Mouse (Mus musculus) mouse trophoblast stem cell (cell line): ENCODE data around the gene Fdps.
"Not testable (repeated sequence)": the region's sequence is repeated elsewhere in the genome, so short reads cannot be mapped to it uniquely, and the experiment has no call there.

ENCODE experiments used
- in situ Hi-C, 2 experiments: fragments of 300-500 bp; cut with MseI, MboI; formaldehyde crosslinking; loops; 2 replicates in 1 of 2; 3 replicates in 1 of 2; pipeline ENCODE4 v1.15.1; 2025

Gene Fdps

DNA sequence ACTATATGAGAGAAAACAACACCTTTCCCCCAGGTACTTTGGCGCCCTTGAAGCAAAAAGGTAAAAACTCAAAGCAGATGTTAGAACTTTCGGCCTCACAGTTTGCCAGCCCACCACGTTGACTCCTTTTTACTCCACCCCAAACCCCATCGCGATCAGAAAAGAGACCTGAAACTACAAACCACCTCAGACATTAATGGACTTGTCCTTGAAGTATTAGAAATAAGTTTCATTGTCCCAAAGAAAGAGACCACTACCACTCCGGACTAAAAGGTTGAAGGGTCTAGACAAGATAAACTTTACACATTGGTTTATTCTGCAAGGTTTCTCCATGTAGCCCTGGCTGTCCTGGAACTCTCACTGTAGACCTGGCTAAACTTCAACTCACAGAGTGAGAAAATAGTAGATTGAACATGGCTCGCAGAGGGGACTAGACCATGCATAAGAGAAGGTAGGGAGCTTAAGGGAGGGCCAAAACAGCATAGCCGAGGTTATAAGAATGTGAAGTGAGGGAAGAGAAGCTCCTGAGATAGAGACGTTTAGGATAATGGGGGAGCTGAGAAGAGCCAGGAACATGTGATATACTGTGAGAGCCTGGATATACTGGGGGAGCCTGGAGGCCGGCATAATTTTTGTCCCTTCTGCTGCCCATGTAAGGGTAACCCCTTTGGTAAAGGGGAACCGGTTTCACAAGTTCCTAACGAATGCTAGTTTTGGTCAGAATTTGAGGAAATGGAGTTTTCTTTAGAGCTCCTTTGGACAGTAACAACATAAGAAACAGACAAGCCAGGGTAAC lies 934 bp upstream of the Fdps start:
- in situ Hi-C loops: no loop called here

DNA sequence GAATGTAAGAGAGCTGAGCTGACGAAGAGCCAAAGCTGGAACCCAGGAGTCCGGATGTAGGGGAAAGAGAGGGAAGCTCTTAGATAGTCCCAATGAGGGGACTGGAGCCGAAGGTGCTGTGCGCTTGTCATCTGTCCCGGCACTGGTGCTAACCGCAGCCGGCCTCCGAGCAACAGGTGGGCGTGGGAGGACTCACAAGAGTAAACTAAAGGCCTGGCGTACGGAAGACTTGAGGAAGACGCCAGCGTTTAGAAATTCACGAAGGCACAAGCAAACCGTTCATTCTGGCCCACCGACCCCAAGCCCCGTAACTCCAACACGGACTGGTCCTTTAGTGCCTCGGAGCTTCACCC lies 324 bp downstream of the Fdps start:
- in situ Hi-C loops: no loop called here

DNA sequence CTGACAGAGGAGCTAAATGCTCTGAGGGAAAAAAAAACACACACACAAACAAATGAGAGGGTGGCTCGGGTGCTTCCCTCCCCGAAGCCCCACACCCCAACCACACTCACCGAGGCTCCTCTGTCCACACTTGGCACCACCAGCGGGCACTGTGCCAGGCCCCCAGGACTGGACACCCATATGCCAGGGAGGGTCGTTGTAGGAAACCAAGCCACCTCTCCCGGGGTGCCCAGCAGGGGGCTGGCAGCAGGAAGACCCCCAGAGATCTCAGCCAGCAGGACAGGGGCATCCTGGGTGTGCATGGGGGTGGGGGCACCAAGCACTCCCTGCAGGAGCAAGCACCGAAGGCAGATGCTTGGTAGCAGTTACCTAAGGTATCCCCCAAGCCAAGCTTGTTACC lies 948 bp downstream of the Fdps start, which contains the start of gene Gm43738:
Gene Gm43738, minus strand, starts transcription at position 289 of the 400 bp plus-strand sequence.
- in situ Hi-C loops: no loop called here

DNA sequence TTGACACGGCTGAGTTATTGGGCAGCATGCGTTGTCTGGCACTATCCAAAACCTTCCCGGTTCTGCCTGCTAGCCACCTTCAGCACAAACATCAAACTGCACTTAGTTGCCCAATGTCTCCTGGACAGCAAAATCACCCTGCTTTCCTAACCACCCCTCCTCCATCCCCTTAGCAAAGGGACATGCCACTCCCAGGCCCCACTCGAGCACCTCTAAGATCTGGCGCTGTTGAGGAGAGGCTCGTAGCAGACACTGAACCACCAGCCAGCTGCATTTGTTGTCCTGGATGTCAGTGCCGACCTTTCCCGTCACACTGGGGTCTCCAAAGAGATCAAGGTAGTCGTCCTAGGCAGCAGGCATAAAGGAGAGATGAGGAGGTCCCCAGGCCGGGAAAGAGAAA lies 7.7 kb downstream of the Fdps start:
- in situ Hi-C loops: no loop called here

DNA sequence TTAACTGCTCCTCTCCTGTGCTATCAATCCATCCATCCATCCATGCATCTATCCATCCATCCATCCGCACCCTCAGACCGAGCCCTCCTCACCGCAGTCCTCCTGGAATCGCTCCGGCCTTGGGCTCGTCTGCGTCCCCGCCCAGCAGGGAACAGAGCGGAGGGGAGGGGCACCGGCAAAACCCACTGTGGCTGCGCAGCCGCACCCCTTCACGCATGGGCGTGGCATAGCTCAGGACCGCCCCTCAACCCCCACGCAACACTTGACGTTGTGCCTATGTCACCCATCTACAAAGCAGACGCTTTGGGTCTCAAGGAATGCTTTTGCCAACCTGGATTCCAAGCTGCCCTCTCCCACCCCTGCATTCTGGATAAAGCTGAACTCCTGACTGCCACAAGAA lies 8.6 kb downstream of the Fdps start, which contains the start of gene Rusc1:
Gene Rusc1, minus strand, starts transcription at position 137 of the 400 bp plus-strand sequence.
- in situ Hi-C loops: no loop called here

DNA sequence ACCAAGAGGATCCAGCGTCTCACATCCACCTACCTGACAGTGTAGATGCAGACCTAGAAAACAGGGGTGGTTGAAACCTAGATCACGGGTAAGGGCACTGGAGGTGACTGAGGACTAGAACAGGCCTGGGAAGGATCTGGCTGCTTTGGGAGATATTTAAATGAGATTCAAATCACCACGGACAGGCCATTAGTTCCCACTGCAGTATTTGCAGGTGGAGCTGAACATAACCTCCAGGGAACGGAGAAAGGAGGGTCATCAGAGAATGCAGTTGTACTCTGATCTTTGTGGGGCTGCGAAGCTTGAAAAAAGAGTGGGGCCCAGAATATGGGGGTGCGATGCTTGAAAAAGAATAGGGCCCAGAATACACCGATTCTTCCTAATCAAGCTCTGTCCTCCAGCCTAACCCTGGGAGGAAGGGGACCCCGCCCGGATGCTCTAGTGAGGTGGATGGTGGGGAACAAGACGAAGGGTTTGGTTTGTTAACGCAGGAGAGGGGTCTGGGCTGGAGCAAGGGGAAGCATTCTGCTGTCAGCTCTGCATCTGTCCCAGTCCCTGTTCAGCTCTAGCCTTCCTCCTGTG lies 9.2 kb downstream of the Fdps start:
- in situ Hi-C loops: no loop called here

DNA sequence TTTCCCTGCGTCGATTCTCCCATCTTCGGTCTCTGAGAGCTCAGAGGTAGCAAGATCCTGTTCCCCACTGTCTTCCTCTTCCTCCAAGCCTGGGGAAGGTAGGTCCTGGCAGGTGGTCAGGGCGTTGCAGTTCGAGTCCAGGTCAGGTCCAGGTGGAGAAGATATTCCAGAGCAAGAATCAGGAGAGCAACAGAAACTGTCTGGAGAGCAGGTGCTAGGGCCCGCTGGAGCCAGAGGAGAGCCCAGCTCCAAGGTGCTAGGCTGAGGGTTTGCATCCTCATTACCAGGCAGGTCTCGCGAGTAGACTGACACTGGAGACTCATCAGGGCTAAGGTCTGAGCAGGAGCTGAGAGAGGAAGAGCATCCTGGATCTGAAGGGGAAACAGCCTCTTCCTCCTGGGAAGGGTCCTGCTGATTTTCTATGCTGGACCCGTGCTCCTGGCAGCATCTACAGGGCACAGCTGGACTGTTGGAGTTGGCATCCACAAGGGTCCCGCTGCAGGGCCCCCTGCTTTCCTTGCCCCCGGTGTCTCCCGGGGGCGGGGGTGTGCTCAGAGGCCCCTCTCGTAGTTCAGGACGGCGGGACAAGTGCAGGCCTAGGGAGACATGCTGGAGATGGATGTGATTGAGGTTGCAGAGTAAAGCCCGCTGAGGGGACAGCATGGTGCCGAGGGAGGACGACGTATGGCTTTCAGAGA lies 9.8 kb downstream of the Fdps start:
- in situ Hi-C loops: no loop called here

DNA sequence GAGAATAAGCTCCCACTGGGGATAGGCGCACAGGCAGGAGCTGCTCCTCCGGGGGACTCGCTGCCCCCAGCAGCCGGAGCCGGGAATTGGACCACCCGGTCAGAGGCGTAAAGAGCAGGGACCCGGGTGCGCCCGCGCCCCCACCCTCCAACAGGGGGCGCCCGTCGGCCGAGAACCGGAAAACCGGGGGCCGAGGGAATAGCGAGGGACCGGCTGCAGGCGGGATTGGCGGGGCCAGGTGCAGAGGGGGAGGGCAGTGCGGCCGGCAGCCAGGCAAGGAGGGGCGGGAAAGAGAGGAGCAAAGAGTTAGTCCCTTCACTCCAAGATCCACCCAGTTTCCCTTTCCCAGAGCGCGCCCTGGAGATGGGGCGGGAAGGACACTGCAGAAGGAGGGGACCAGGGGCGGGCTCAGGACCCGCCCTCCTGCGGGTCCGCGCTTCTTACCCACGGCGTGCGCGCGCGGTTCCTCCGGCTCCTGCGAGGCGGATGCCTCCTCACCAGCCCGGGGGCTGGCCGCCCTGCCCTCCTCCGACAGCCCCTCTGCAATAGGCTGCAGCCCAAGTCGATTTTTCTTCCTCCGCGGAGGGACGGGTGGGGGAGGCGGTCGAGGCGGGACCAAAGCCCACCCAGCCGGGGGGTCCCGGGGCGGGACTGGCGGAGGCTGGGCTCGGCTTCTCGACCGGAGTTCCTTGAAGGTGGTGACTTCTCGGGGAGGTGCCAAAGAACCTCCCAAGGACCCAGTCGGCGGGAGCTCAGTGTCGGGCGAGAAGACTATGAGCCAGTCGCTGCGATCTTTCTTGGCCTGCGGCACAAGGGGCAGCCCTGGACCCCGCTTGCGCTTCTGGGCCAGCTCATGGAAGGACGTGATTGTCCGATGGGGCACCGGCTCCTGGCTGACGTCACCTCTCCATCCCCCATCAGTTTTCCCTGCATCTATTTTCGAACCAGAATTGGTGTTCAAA lies 10.8 kb downstream of the Fdps start:
- in situ Hi-C loops: no loop called here

DNA sequence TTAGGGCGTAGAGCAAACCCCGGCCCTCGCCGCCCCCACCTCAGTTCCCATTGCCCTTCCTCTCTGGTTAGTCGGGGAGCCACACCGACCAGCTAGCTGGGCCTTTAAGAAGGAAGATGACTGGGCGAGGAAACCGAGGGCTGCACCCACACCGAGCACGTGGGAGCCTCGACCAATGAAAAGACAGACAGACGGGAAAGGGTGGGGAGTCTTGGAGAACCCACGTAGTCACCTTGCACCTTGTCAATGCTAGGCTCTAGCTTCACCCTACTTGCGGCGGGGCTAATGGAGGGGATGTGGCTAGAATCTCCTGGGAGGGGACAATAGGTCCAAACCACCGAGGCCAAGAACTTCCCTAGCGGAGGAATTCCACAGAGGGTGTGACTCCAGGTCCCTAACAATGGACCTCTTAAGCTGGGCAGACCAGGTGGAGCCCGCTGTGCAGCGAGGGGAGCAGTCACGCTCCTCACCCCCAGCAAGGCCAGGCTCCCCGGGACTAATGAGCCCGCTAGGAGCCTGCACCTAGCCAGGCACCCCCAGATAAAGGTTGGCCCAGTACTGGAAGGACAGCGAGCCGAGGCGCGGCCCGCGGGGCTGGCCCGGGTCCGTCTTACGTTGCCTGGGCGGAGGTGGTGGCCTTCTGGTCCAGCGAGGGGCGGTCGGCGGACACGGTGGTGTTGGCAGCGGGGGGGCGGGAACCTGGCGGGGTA lies 11.7 kb downstream of the Fdps start:
- in situ Hi-C loops: no loop called here

DNA sequence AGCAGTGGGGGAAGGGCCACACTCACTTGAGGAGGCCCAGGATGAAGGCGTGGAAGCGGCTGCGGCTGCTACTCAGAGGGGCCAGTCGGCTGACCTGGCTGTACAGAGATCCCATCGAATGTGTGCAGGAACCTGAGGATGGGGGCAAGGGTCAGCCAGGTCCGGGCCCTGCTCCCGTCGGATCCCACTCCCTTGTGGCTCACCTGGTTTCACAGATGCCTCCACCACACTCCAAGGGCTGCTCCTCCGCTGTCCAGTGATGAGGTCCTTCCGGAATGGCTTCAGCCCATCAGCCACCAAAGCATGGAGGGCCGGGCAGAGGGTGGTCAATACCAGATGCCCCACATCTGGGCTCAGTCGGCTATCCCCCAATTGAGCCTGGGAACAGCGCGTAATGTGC lies 12.8 kb downstream of the Fdps start:
- in situ Hi-C loops: no loop called here

DNA sequence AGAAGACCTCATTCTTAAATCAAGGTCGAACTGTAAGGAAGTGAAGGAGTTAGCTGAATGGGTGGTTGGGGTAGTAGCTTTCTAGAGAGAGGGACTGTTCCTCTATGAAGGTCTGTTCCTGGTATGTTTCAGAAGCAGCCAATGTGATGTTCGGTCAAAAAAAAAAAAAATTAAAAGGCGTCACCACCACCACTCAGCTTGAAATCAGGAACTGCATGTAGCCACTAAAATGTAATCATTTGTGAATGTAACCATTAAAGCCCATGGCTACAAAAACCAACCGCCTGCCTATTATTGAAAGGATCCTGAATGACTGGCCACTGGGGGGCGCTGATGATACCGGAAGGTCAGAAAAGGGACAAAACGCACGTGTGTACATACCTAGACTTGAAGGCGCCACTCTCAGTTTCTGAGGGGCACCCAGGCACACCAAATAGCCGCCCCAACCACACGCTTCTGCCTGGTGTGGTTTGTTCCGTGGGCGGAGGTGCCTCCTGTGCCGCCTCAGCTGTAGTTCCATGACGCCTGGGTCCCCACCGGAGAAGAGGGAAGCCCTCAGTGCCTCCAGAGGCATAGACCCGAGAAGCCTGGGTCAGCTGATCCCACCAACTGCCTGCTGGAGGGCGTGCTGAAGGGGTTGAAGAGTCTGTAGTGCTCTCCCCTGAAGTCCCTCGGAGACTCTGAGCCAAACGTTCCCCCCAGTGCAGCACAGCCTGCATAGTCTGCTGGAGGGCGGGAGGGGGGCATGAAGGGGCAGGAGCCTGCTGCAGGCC lies 14.2 kb downstream of the Fdps start:
- in situ Hi-C loops: no loop called here

DNA sequence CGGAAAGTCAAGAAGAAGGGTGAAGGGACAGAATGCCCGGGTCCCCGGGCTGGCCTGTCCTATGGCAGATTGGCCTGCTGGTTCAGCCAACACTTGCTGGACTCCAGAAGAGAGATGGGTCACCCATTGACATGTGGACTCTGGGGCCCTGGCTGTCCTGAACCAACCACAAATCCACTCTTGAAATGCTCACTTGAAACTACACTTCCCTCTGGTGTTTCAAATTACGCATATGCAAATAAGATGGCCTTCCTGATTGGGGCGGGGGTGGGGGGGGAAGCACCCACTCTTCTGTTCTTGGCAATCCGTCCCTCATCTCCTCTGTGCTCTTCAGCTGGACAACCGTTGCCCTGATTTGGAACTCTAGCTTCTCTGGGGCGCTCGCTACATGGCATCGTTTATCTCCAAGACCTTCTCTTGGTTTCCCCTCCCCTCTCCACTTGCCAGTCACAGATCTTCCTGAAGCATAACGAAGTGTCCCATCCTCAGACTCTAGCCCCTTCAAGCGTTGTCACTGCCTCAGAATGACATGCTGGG lies 17.0 kb downstream of the Fdps start:
- in situ Hi-C loops: no loop called here

DNA sequence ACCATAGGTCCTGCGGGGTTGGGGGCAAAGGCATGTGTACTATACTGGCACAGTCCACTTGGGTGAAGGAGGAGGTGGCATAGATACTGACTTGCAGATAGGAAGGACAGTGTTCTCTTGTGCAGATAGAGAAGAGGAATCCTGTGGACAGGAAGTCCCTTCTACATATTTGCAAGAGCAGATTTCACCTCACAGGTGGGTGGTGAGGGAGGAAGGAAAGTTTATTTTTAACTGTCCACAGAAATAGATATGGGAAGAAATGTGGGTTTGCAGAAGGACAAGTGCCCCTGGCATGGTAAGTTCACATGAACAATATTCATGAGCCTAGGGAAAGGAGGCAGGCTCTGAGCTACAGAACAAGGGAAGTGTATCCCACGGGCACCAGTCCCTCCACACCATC lies 17.6 kb downstream of the Fdps start:
- in situ Hi-C loops: no loop called here

DNA sequence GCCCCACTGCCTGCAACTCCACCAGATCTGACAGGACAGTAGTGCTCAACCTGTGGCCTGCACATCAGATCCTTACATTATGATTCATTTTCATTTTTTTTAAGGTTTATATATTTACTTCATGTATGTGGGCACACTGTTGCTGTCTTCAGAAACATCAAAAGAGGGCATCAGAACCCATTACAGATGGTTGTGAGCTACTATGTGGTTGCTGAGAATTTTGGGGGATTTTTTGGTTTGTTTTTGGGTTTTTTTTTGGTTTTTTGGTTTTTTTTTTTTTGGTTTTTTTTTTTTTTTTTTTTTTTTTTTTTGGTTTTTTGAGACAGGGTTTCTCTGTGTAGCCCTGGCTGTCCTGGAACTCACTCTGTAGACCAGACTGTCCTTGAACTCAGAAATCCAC lies 19.5 kb downstream of the Fdps start:
- in situ Hi-C loops: not testable (repeated sequence)

DNA sequence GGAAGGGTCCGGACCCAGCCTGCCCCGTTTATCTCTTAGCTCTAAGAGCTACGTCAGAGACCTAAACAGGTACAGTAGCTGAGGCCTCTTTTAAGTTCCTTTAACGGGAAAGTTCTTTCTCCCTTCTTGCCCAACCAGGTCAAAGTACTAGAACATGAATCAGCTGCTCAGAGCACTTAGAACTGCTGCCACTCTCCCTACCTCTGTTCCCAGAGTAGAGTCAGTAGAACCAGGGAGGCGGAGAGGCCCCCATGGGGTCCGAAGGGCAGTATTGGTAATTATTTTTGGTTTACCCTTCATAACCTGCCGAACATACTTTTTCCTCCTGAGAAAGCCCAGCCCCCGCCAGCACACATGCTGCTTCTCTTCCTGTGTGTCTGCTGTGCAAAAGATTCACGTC lies 24.4 kb downstream of the Fdps start:
- in situ Hi-C loops: no loop called here

DNA sequence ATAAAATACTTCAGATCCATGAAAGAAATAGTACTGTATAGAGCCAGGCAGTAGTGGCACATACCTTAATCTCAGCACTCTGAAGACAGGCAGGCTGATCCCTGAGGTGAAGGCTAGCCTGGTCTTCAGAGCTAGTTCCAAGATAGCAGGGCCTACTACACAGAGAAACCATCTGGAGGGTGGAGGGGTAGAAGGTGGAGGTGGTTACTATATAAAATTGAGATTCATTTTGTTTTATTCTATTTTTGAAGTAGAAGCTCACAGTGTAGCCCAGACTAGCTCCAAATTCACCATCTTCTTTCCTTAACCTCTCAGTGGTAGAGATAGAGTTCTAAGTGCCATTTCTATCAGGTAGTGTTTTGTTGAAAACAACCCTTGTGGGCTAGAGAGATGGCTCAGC lies 34.5 kb downstream of the Fdps start:
- in situ Hi-C loops: no loop called here

DNA sequence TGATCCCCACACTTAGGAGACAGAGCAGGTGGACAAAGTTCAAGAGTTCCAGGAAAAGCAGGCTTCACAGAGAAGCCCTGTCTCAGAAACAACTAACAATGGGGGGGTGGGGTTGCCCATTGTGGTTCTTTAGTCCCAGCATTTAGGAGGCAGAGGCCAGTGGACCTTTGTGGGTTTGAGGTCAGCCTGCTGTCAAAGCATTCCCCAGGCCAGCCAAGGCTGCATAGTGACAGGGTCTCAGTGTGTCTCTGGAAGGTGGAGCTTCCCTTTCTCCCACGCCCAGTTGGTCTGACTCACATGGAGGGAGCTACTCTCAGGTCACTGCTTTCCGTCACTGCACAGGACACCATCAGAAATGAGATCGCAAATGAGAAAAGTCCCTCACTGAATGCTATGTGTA lies 40.1 kb downstream of the Fdps start:
- in situ Hi-C loops: no loop called here

DNA sequence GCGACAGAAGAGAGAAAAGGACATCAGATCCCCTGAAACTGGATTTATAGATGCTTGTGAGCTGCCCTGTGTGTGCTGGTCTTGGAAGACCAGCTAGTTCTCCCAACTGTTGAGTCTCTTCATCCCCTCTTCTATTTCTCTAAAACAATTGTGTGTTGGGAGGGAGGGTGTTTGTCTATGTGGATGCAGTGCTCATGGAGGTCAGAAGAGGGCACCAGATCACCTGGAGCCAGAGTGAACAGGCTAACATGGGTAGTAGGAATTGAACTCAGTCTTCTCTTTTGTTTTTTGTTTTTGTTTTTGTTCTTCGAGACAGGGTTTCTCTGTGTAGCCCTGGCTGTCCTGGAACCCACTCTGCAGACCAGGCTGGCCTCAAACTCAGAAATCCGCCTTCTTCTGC lies 43.0 kb downstream of the Fdps start:
- in situ Hi-C loops: no loop called here

DNA sequence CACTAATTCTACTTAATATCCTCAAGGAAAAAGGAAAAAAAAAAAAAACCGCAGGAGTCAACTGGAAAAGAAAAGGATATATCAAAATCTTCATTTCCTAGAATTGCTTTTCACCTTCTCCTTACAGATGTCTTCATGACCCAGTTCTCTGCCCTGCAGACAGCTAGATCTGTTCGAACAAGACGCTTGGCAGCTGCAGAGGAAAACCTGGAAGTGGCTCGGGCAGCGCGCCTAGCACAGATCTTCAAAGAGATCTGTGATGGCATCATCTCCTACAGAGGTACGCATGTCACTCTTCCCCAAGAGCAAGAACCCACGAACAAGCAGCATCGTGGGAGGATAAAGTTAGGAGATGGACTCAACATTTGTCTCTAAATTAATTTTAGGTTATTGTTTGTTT lies 43.4 kb downstream of the Fdps start:
- in situ Hi-C loops: no loop called here
